Mouse (Mus musculus): Measurements from ENCODE around the gene Cyb5b. TPM values are rescaled to one million over a fixed set of nuclear protein-coding genes. Genes with fewer than 3 reads are reported as not detected.

Cyb5b gene
- polyA plus RNA-seq, 1 experiment from 2014 or later = 157 TPM

GRCm38 (mm10) chr8:107136003-107136612 lies 14.3 kb upstream of the Cyb5b start:
- H3K9ac ChIP-seq = no peak overlapping the region
- 23% methylated on average over 8 of the region's 8 CpGs for WGBS
- 0 out of 2 replicates have a peak, but pooled peaks cover 4% of the 10 kb centered on the region for H3K27me3 ChIP-seq
- no peak overlapping the region for H3K27ac ChIP-seq
- H3K36me3 ChIP-seq (replicated peaks) = no peaks in the 10 kb centered on the region
- no peak overlapping the region for H3K4me3 ChIP-seq (replicated peaks)
- no peak overlapping the region for H3K4me2 ChIP-seq
- H3K9me3 ChIP-seq = no peaks in the 10 kb centered on the region
- peaks cover 13% of the 10 kb centered on the region for H3K4me1 ChIP-seq
- ATAC-seq (ENCODE audit: low FRiP score) = no peak

GRCm38 (mm10) chr8:107137591-107137990 lies 12.8 kb upstream of the Cyb5b start:
- Histone ChIP-seq H3K4me2 (no peak overlapping the region), H3K36me3 (replicated peaks) (no peaks in the 10 kb centered on the region), H3K27ac (no peak overlapping the region), H3K9ac (no peak overlapping the region), H3K9me3 (no peaks in the 10 kb centered on the region), H3K4me3 (replicated peaks) (no peak overlapping the region), H3K4me1 (peaks cover 13% of the 10 kb centered on the region), H3K27me3 (0 out of 2 replicates have a peak, but pooled peaks cover 2% of the 10 kb centered on the region)
- WGBS = 80% methylated on average over 6 of the region's 6 CpGs
- no peak for ATAC-seq (ENCODE audit: low FRiP score)

- H3K27me3 ChIP-seq = no peaks in the 10 kb centered on the region
- ATAC-seq (ENCODE audit: low FRiP score) = no peak
- no peaks in the 10 kb centered on the region for H3K9me3 ChIP-seq
- H3K27ac ChIP-seq = no peak overlapping the region
- WGBS = 93% methylated on average over 5 of the region's 5 CpGs
- H3K4me3 ChIP-seq (replicated peaks) = no peak overlapping the region
- peaks cover 13% of the 10 kb centered on the region for H3K4me1 ChIP-seq
- no peak overlapping the region for H3K4me2 ChIP-seq
- no peaks in the 10 kb centered on the region for H3K36me3 ChIP-seq (replicated peaks)
- no peak overlapping the region for H3K9ac ChIP-seq
Observed at GRCm38 (mm10) chr8:107138338-107138737, 12.1 kb upstream of the Cyb5b start.

GRCm38 (mm10) chr8:107139704-107140470 lies 10.6 kb upstream of the Cyb5b start:
- Histone ChIP-seq H3K36me3 (replicated peaks) (no peaks in the 10 kb centered on the region), H3K9ac (no peak overlapping the region), H3K4me3 (replicated peaks) (no peak overlapping the region), H3K27me3 (no peaks in the 10 kb centered on the region), H3K4me2 (no peak overlapping the region), H3K4me1 (peaks cover 13% of the 10 kb centered on the region), H3K27ac (no peak overlapping the region), H3K9me3 (no peaks in the 10 kb centered on the region)
- 48% methylated on average over 13 of the region's 13 CpGs for WGBS
- no peak for ATAC-seq (ENCODE audit: low FRiP score)

GRCm38 (mm10) chr8:107142539-107142938 lies 7.9 kb upstream of the Cyb5b start:
- H3K9ac ChIP-seq = no peak overlapping the region
- no peak for ATAC-seq (ENCODE audit: low FRiP score)
- H3K4me2 ChIP-seq = no peak overlapping the region
- no peaks in the 10 kb centered on the region for H3K27me3 ChIP-seq
- no peaks in the 10 kb centered on the region for H3K9me3 ChIP-seq
- H3K27ac ChIP-seq = no peak overlapping the region
- peaks cover 9% of the 10 kb centered on the region for H3K4me1 ChIP-seq
- H3K36me3 ChIP-seq (replicated peaks) = no peaks in the 10 kb centered on the region
- WGBS = 90% methylated on average over 4 of the region's 4 CpGs
- H3K4me3 ChIP-seq (replicated peaks) = no peak overlapping the region

GRCm38 (mm10) chr8:107143501-107143900 lies 6.9 kb upstream of the Cyb5b start:
- Histone ChIP-seq H3K36me3 (replicated peaks) (no peaks in the 10 kb centered on the region), H3K4me2 (no peak overlapping the region), H3K27me3 (no peaks in the 10 kb centered on the region), H3K4me1 (peaks cover 9% of the 10 kb centered on the region), H3K9ac (no peak overlapping the region), H3K9me3 (no peaks in the 10 kb centered on the region), H3K27ac (no peak overlapping the region), H3K4me3 (replicated peaks) (no peak overlapping the region)
- WGBS = 46% methylated on average over 4 of the region's 4 CpGs
- ATAC-seq (ENCODE audit: low FRiP score) = no peak

- Histone ChIP-seq H3K9me3 (no peaks in the 10 kb centered on the region), H3K9ac (no peak overlapping the region), H3K4me2 (no peak overlapping the region), H3K4me1 (peaks cover 5% of the 10 kb centered on the region), H3K36me3 (replicated peaks) (no peaks in the 10 kb centered on the region), H3K27ac (no peak overlapping the region), H3K27me3 (no peaks in the 10 kb centered on the region), H3K4me3 (replicated peaks) (no peak overlapping the region)
- no peak for ATAC-seq (ENCODE audit: low FRiP score)
Observed at GRCm38 (mm10) chr8:107146186-107146585, 4.3 kb upstream of the Cyb5b start.

GRCm38 (mm10) chr8:107148802-107149201 lies 1.6 kb upstream of the Cyb5b start:
- ATAC-seq (ENCODE audit: low FRiP score) = no peak
- H3K9me3 ChIP-seq = no peaks in the 10 kb centered on the region
- H3K9ac ChIP-seq = no peak overlapping the region
- H3K27ac ChIP-seq = no peak overlapping the region
- 87% methylated on average over 5 of the region's 5 CpGs for WGBS
- H3K4me1 ChIP-seq = peaks cover 10% of the 10 kb centered on the region
- H3K4me3 ChIP-seq (replicated peaks) = no peak overlapping the region
- H3K27me3 ChIP-seq = no peaks in the 10 kb centered on the region
- peaks cover 11% of the 10 kb centered on the region for H3K36me3 ChIP-seq (replicated peaks)
- no peak overlapping the region for H3K4me2 ChIP-seq

GRCm38 (mm10) chr8:107150057-107150403 lies 410 bp upstream of the Cyb5b start:
- H3K27me3 ChIP-seq = no peaks in the 10 kb centered on the region
- WGBS = 19% methylated on average over 6 of the region's 6 CpGs
- peak overlapping the region; percentile 83 for H3K9ac ChIP-seq
- peaks cover 20% of the 10 kb centered on the region for H3K36me3 ChIP-seq (replicated peaks)
- H3K4me1 ChIP-seq = peaks cover 10% of the 10 kb centered on the region
- no peaks in the 10 kb centered on the region for H3K9me3 ChIP-seq
- H3K27ac ChIP-seq = peak overlapping the region; percentile 83
- peak overlapping the region; percentile 83 for H3K4me3 ChIP-seq (replicated peaks)
- ATAC-seq (ENCODE audit: low FRiP score) = peak; percentile 42
- peak overlapping the region; percentile 68 for H3K4me2 ChIP-seq

- peaks cover 10% of the 10 kb centered on the region for H3K4me1 ChIP-seq
- no peaks in the 10 kb centered on the region for H3K27me3 ChIP-seq
- H3K27ac ChIP-seq = no peak overlapping the region
- peak overlapping the region; percentile 83 for H3K4me3 ChIP-seq (replicated peaks)
- WGBS = 79% methylated on average over 7 of the region's 7 CpGs
- no peaks in the 10 kb centered on the region for H3K9me3 ChIP-seq
- peak overlapping the region; percentile 83 for H3K9ac ChIP-seq
- H3K4me2 ChIP-seq = peak overlapping the region; percentile 68
- no peak for ATAC-seq (ENCODE audit: low FRiP score)
- H3K36me3 ChIP-seq (replicated peaks) = peaks cover 33% of the 10 kb centered on the region
Observed at GRCm38 (mm10) chr8:107151212-107151920, 926 bp downstream of the Cyb5b start.

GRCm38 (mm10) chr8:107153326-107154210 lies 3.1 kb downstream of the Cyb5b start:
- H3K4me3 ChIP-seq (replicated peaks) = no peak overlapping the region
- H3K9me3 ChIP-seq = no peaks in the 10 kb centered on the region
- no peak overlapping the region for H3K9ac ChIP-seq
- peaks cover 10% of the 10 kb centered on the region for H3K4me1 ChIP-seq
- ATAC-seq (ENCODE audit: low FRiP score) = no peak
- no peak overlapping the region for H3K27ac ChIP-seq
- 95% methylated on average over 14 of the region's 14 CpGs for WGBS
- H3K36me3 ChIP-seq (replicated peaks) = peaks cover 38% of the 10 kb centered on the region
- no peak overlapping the region for H3K4me2 ChIP-seq
- H3K27me3 ChIP-seq = no peaks in the 10 kb centered on the region

- no peak overlapping the region for H3K4me2 ChIP-seq
- no peaks in the 10 kb centered on the region for H3K27me3 ChIP-seq
- no peaks in the 10 kb centered on the region for H3K9me3 ChIP-seq
- H3K36me3 ChIP-seq (replicated peaks) = peaks cover 43% of the 10 kb centered on the region
- H3K4me3 ChIP-seq (replicated peaks) = no peak overlapping the region
- no peak overlapping the region for H3K9ac ChIP-seq
- no peak for ATAC-seq (ENCODE audit: low FRiP score)
- no peak overlapping the region for H3K27ac ChIP-seq
- no peaks in the 10 kb centered on the region for H3K4me1 ChIP-seq
Observed at GRCm38 (mm10) chr8:107156816-107157215, 6.4 kb downstream of the Cyb5b start.
